8 mouse cellular contexts compared by ENCODE assay signal in the genomic region with DNA sequence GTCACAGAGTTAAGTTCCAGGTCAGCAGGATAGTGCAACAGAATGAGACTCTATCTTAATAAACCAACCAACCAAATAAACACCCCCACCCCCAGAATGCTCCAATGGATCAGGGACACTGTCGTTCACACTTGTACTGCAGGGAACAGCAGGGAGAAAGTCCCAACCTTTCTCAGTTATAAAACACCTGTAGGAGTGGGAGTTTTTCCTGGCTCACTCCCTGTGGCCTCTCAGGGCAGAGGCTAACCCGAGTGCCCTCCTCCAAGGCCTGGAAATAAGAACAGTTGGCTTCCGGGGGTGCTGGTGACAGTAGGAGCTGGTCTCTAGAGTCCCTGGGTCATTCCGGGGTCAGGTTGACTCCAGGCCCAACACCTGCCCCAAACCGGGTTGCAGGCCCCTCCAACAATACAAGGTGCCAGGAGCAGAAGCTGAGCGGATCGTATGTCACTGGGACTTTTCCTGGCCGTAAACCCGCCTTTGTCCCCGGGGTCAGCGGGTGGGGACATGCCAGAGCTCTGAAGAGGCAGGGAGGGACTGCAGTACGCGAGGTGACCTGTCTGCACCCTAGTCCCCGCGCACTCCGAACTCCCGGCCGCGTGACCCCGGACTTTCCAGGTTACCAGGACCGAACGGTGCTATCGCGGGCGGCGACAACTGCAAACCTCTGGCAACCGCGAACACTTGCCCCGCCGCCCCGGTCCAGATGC. TPM values are rescaled to one million over a fixed set of nuclear protein-coding genes. Genes with fewer than 3 reads are reported as not detected.
DNase-seq lines count a peak whose midpoint lies in the region; ATAC-seq and TF ChIP-seq lines count a peak whose summit lies in the region.

No protein-coding gene starts in this region.

- no peak for TF ChIP-seq CTCF in embryonic fibroblast, embryonic 13.5 days (IDR thresholded peaks at IDR 0.05; ENCODE audit: borderline replicate concordance, insufficient read depth, low read length)
- no peak for TF ChIP-seq CTCF in kidney, postnatal 0 days (IDR thresholded peaks at IDR 0.05; ENCODE audit: low read depth)
- TF ChIP-seq CTCF in midbrain, postnatal 0 days (IDR thresholded peaks at IDR 0.05): no peak

- H3K4me1 ChIP-seq in embryonic fibroblast, embryonic 13.5 days (ENCODE audit: control insufficient read depth, insufficient read depth, low read length): 0 out of 2 replicates have a peak, but pooled peaks cover 2% of the 10 kb centered on the region
- peaks cover 17% of the 10 kb centered on the region for H3K4me1 ChIP-seq in kidney, postnatal 0 days (replicated peaks; ENCODE audit: insufficient read depth, low read length)
- peaks cover 4% of the 10 kb centered on the region; the same call in 1 of the 2 replicates for H3K4me1 ChIP-seq in midbrain, postnatal 0 days (ENCODE audit: insufficient read depth, low read length)

- intact Hi-C loops in gastrocnemius, postnatal 36 days (cut with DNase I): no loop called here

- peak overlapping the region; percentile 72 for H3K4me2 ChIP-seq in kidney, postnatal 0 days (ENCODE audit: low read length)
- peak overlapping the region; percentile 92 for H3K4me2 ChIP-seq in midbrain, postnatal 0 days (ENCODE audit: low read depth, low read length, poor library complexity, severe bottlenecking)

- ATAC-seq in kidney, postnatal 0 days (replicated peaks; ENCODE audit: low FRiP score, low read depth): peak; percentile 59
- peak; percentile 38 for ATAC-seq in midbrain, postnatal 0 days (ENCODE audit: low FRiP score)

- peak overlapping the region; percentile 73 for H3K4me3 ChIP-seq in embryonic fibroblast, embryonic 13.5 days (ENCODE audit: insufficient read depth, low read length)
- peak overlapping the region; percentile 80 for H3K4me3 ChIP-seq in kidney, postnatal 0 days (replicated peaks; ENCODE audit: low read depth, low read length)
- H3K4me3 ChIP-seq in midbrain, postnatal 0 days (ENCODE audit: low read depth, low read length): peak overlapping the region; percentile 64

- DNase-seq in ovary, postnatal 10 days (ENCODE audit: low spot score): peak; percentile 51
- DNase-seq in ovary, adult 18-20 months (ENCODE audit: low spot score): no peak
- peak; percentile 39 for DNase-seq in kidney, postnatal 0 days (ENCODE audit: low spot score)
- DNase-seq in midbrain, postnatal 0 days (ENCODE audit: low spot score): no peak
- no peak for DNase-seq in adrenal gland, postnatal 36 days
- no peak for DNase-seq in gastrocnemius, postnatal 36 days
- DNase-seq in retina, postnatal 1 day: no peak

- no peaks in the 10 kb centered on the region for H3K27me3 ChIP-seq in kidney, postnatal 0 days (ENCODE audit: insufficient read depth, low read length)
- H3K27me3 ChIP-seq in midbrain, postnatal 0 days (ENCODE audit: insufficient read depth, low read length): no peaks in the 10 kb centered on the region

- H3K36me3 ChIP-seq in kidney, postnatal 0 days (ENCODE audit: insufficient read depth, low read length): peaks cover 20% of the 10 kb centered on the region
- H3K36me3 ChIP-seq in midbrain, postnatal 0 days (ENCODE audit: insufficient read depth, low read length): peaks cover 12% of the 10 kb centered on the region; the same call in 1 of the 2 replicates

- no peaks in the 10 kb centered on the region for H3K9me3 ChIP-seq in kidney, postnatal 0 days (replicated peaks; ENCODE audit: low read length)
- H3K9me3 ChIP-seq in midbrain, postnatal 0 days (ENCODE audit: low read length): no peaks in the 10 kb centered on the region

- peak overlapping the region; percentile 37; the same call in 1 of the 2 replicates for H3K27ac ChIP-seq in embryonic fibroblast, embryonic 13.5 days (ENCODE audit: insufficient read depth, low read length)
- H3K27ac ChIP-seq in kidney, postnatal 0 days: peak overlapping the region; percentile 95
- peak overlapping the region; percentile 43; the same call in 1 of the 2 replicates for H3K27ac ChIP-seq in midbrain, postnatal 0 days (ENCODE audit: low read depth, low read length)

- TF ChIP-seq POLR2A in embryonic fibroblast, embryonic 13.5 days (IDR thresholded peaks at IDR 0.05; ENCODE audit: low read depth, low read length): no peak

- under 1% methylated on average over 31 of the region's 31 CpGs for WGBS in kidney, postnatal 0 days
- 2% methylated on average over 31 of the region's 31 CpGs for WGBS in midbrain, postnatal 0 days

- H3K9ac ChIP-seq in kidney, postnatal 0 days (ENCODE audit: low read depth, low read length): peak overlapping the region; percentile 80
- peak overlapping the region; percentile 75 for H3K9ac ChIP-seq in midbrain, postnatal 0 days (replicated peaks; ENCODE audit: low read length, poor library complexity, severe bottlenecking)

RNA-seq across cellular contexts. Expression of a gene that starts 1.1 kb away (rescaled TPM):
- polyA plus RNA-seq in embryonic fibroblast, embryonic 13.5 days (2011; ENCODE audit: insufficient read length, low read depth, missing spikeins): 53.7 and 54.3 TPM in 2 replicates
- 84.2 and 87.5 TPM in 2 replicates for polyA plus RNA-seq in kidney, postnatal 0 days (2015; fragmentation: Nextera tagmentation; extraction: Ambion mirVana)
- total RNA-seq in midbrain, postnatal 0 days (2014; rRNA removed): 40.2 and 60.6 TPM in 2 replicates
- 37.6 and 50.6 TPM in 2 replicates for polyA plus RNA-seq in midbrain, postnatal 0 days (2015; fragmentation: Nextera tagmentation; extraction: Ambion mirVana)
- 100 to 1,000 TPM; 138 to 139 TPM for total RNA-seq in adrenal gland, postnatal 36 days (2021)
- 10 to 100 TPM; 11.1 to 15.9 TPM for total RNA-seq in gastrocnemius, postnatal 36 days (2021)

RNA-seq across cellular contexts. Expression of a gene that starts 14.0 kb away (rescaled TPM):
- polyA plus RNA-seq in embryonic fibroblast, embryonic 13.5 days (2011; ENCODE audit: insufficient read length, low read depth, missing spikeins): 54.9 and 60.2 TPM in 2 replicates
- 243 and 281 TPM in 2 replicates for polyA plus RNA-seq in kidney, postnatal 0 days (2015; fragmentation: Nextera tagmentation; extraction: Ambion mirVana)
- 140 and 312 TPM in 2 replicates for total RNA-seq in midbrain, postnatal 0 days (2014; rRNA removed)
- 157 and 169 TPM in 2 replicates for polyA plus RNA-seq in midbrain, postnatal 0 days (2015; fragmentation: Nextera tagmentation; extraction: Ambion mirVana)
- 10 to 100 TPM; 74.3 to 84.4 TPM for total RNA-seq in adrenal gland, postnatal 36 days (2021)
- total RNA-seq in gastrocnemius, postnatal 36 days (2021): 10 to 100 TPM; 54.9 to 63.3 TPM

RNA-seq across cellular contexts. Expression of a gene that starts 26.8 kb away (rescaled TPM):
- 3.1 and 4.2 TPM in 2 replicates for polyA plus RNA-seq in embryonic fibroblast, embryonic 13.5 days (2011; ENCODE audit: insufficient read length, low read depth, missing spikeins)
- polyA plus RNA-seq in kidney, postnatal 0 days (2015; fragmentation: Nextera tagmentation; extraction: Ambion mirVana): 3.0 and 3.2 TPM in 2 replicates
- total RNA-seq in midbrain, postnatal 0 days (2014; rRNA removed): 0.22 and 1.8 TPM in 2 replicates
- 0.26 and 0.32 TPM in 2 replicates for polyA plus RNA-seq in midbrain, postnatal 0 days (2015; fragmentation: Nextera tagmentation; extraction: Ambion mirVana)
- total RNA-seq in adrenal gland, postnatal 36 days (2021): 1 to 10 TPM; 5.0 to 6.0 TPM
- total RNA-seq in gastrocnemius, postnatal 36 days (2021): under 1 TPM in 1 of 2 experiments, not detected in 1; 0.18 TPM

RNA-seq across cellular contexts. Expression of a gene that starts 39.7 kb away (rescaled TPM):
- 82.2 and 90.6 TPM in 2 replicates for polyA plus RNA-seq in embryonic fibroblast, embryonic 13.5 days (2011; ENCODE audit: insufficient read length, low read depth, missing spikeins)
- polyA plus RNA-seq in kidney, postnatal 0 days (2015; fragmentation: Nextera tagmentation; extraction: Ambion mirVana): 72.4 and 98.1 TPM in 2 replicates
- total RNA-seq in midbrain, postnatal 0 days (2014; rRNA removed): 470 and 553 TPM in 2 replicates
- 91.0 and 99.3 TPM in 2 replicates for polyA plus RNA-seq in midbrain, postnatal 0 days (2015; fragmentation: Nextera tagmentation; extraction: Ambion mirVana)
- 100 to 1,000 TPM; 219 to 227 TPM for total RNA-seq in adrenal gland, postnatal 36 days (2021)
- 10 to 100 TPM; 60.6 to 77.9 TPM for total RNA-seq in gastrocnemius, postnatal 36 days (2021)

RNA-seq across cellular contexts. Expression of a gene that starts 43.1 kb away (rescaled TPM):
- polyA plus RNA-seq in embryonic fibroblast, embryonic 13.5 days (2011; ENCODE audit: insufficient read length, low read depth, missing spikeins): 0.46 TPM in 1 of 2 replicates, not detected in the other
- polyA plus RNA-seq in kidney, postnatal 0 days (2015; fragmentation: Nextera tagmentation; extraction: Ambion mirVana): 1.9 and 2.8 TPM in 2 replicates
- total RNA-seq in midbrain, postnatal 0 days (2014; rRNA removed): 1.8 and 2.2 TPM in 2 replicates
- 0.74 and 1.4 TPM in 2 replicates for polyA plus RNA-seq in midbrain, postnatal 0 days (2015; fragmentation: Nextera tagmentation; extraction: Ambion mirVana)
- total RNA-seq in adrenal gland, postnatal 36 days (2021): 1 to 10 TPM; 2.1 to 2.6 TPM
- under 1 TPM; 0.38 to 0.64 TPM for total RNA-seq in gastrocnemius, postnatal 36 days (2021)

Comparison
In these comparisons a context has a peak if more than half of its experiments do, and no peak if none do; other contexts are left out.
1. DNase-seq: peak in ovary, postnatal 10 days (single experiment) and kidney, postnatal 0 days (single experiment); none in ovary, adult 18-20 months (single experiment), midbrain, postnatal 0 days (single experiment), adrenal gland, postnatal 36 days (0 of 2), gastrocnemius, postnatal 36 days (0 of 2) and retina, postnatal 1 day (single experiment).
2. H3K27ac ChIP-seq: peak in every context shown above with its lines; median percentile 95 in kidney, postnatal 0 days; 43 in midbrain, postnatal 0 days; 37 in embryonic fibroblast, embryonic 13.5 days.
3. Peak in every context shown above with its lines, with median percentiles within 50 percentile points of each other: H3K4me3 ChIP-seq.